Mouse (Mus musculus) heart, postnatal 10 days (tissue): ENCODE measurements around the gene Il12a. TPM values are rescaled to one million over a fixed set of nuclear protein-coding genes. Genes with fewer than 3 reads are reported as not detected.

Experiments used
- DNase-seq, 2 experiments: peaks; one replicate each; pipeline ENCODE4 v3.0.0; 2021
- intact Hi-C: fragments of 180-260 bp; cut with DNase I; formaldehyde crosslinking; loops from one replicate; pipeline ENCODE4 v1.15.1; 2025
- total RNA-seq, 2 experiments: library from RNA; stranded (reverse); gene quantifications; 2 replicates each; pipeline ENCODE4 v1.2.3; 2021

The Il12a gene
- under 1 TPM in 1 of 2 experiments, not detected in 1; 0.20 TPM for total RNA-seq

GRCm38 (mm10) chr3:68690344-68690743, at the start of gene Il12a:
Il12a (plus strand) TSS chr3:68690644.
- DNase-seq, result no peak
- intact Hi-C loops, result loop anchor here (5.0 kb wide), 1 partner anchor 73 kb away; no protein-coding TSS in a partner anchor

- DNase-seq, result no peak
- intact Hi-C loops, result no loop called here
These were observed 47.5 kb upstream of the Il12a start for GRCm38 (mm10) chr3:68642935-68643334.

GRCm38 (mm10) chr3:68646387-68647130, 43.9 kb upstream of the Il12a start:
- intact Hi-C loops, result no loop called here
- DNase-seq, result peak; percentile 22 to 35

- no peak for DNase-seq
- intact Hi-C loops, result no loop called here
These were observed 43.2 kb upstream of the Il12a start for GRCm38 (mm10) chr3:68647282-68647681.

- DNase-seq, result no peak
- intact Hi-C loops, result no loop called here
These were observed 40.2 kb upstream of the Il12a start for GRCm38 (mm10) chr3:68650251-68650650.

- intact Hi-C loops, result no loop called here
- DNase-seq, result no peak
These were observed 33.7 kb upstream of the Il12a start for GRCm38 (mm10) chr3:68656607-68657352.

GRCm38 (mm10) chr3:68657589-68658245, 32.7 kb upstream of the Il12a start:
- DNase-seq, result no peak
- intact Hi-C loops, result no loop called here

GRCm38 (mm10) chr3:68659996-68660395, 30.4 kb upstream of the Il12a start:
- intact Hi-C loops, result no loop called here
- DNase-seq, result no peak

GRCm38 (mm10) chr3:68660538-68660937, 29.9 kb upstream of the Il12a start:
- no peak for DNase-seq
- intact Hi-C loops, result no loop called here

- no peak for DNase-seq
- intact Hi-C loops, result no loop called here
These were observed 28.1 kb upstream of the Il12a start for GRCm38 (mm10) chr3:68662386-68662785.

GRCm38 (mm10) chr3:68664337-68664736, 26.1 kb upstream of the Il12a start:
- intact Hi-C loops, result no loop called here
- no peak for DNase-seq

- DNase-seq, result no peak
- intact Hi-C loops, result no loop called here
These were observed 24.1 kb upstream of the Il12a start for GRCm38 (mm10) chr3:68666377-68666776.

GRCm38 (mm10) chr3:68667852-68668251, 22.6 kb upstream of the Il12a start:
- intact Hi-C loops, result no loop called here
- DNase-seq, result no peak

- no peak for DNase-seq
- intact Hi-C loops, result no loop called here
These were observed 20.9 kb upstream of the Il12a start for GRCm38 (mm10) chr3:68669418-68669974.

- no peak for DNase-seq
- intact Hi-C loops, result no loop called here
These were observed 15.7 kb upstream of the Il12a start for GRCm38 (mm10) chr3:68674721-68675120.

- intact Hi-C loops, result no loop called here
- no peak for DNase-seq
These were observed 15.1 kb upstream of the Il12a start for GRCm38 (mm10) chr3:68675216-68675835.

- intact Hi-C loops, result no loop called here
- DNase-seq, result no peak
These were observed 14.3 kb upstream of the Il12a start for GRCm38 (mm10) chr3:68675980-68676678.

- DNase-seq, result peak; percentile 58 to 59
- intact Hi-C loops, result no loop called here
These were observed 13.6 kb upstream of the Il12a start for GRCm38 (mm10) chr3:68676831-68677303.

GRCm38 (mm10) chr3:68678805-68679585, 11.4 kb upstream of the Il12a start:
- intact Hi-C loops, result no loop called here
- DNase-seq, result no peak
